Comparison of ENCODE assay signal across 25 mouse cellular contexts in the genomic region with DNA sequence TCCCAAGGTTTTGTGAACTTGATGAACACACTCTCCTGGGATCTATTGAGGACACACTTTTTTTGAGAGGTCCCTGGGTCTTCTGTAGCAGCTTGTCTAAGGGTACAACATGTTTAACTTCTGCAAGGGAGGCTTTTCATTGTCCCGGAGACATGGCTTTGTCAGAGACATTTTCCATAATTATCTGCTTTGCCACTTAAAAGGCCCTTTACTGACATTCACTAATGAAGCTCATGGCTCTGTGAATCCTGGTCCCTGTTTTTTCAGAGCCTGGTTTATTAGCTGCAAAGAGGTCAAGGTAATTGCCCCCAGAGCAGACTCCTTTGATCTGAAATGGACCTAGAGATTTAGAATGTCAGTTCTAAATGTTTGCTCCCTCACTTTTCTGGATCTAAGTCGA.
A peak's percentile ranks its signal among the peaks of the same experiment; 100 is the strongest.
DNase-seq lines count a peak whose midpoint lies in the region; ATAC-seq lines count a peak whose summit lies in the region.
"Had no signal": no experiment of that assay in that cellular context is flagged by ENCODE, and none has a peak within 500 bp of the region (broad histone marks: within the 10 kb centered on the region; RNA-seq: fewer than 3 reads in every experiment).

No protein-coding gene starts in this region.

- no peak for DNase-seq in forebrain, embryonic 14.5 days (ENCODE audit: low spot score)
- DNase-seq in limb, embryonic 11.5 days (ENCODE audit: low spot score) = peak; percentile 36
- DNase-seq in retina, postnatal 1 day = peak; percentile 56
- no peak for DNase-seq in spleen, postnatal 14 days (ENCODE audit: low spot score in 2 of 2)
- DNase-seq: adrenal gland, adult 8-10 months; B cell, adult 2 months; cerebellum, adult 2 months; cerebellum, postnatal 25 days; gastrocnemius, postnatal 14 days; kidney, adult 18-20 months; kidney, postnatal 4 days; layer of hippocampus, adult 9-11 months; left cerebral cortex, postnatal 4 days; thymus, adult 18-20 months; thymus, postnatal 36 days had no signal

- ATAC-seq in forebrain, embryonic 12.5 days (ENCODE audit: low FRiP score) = no peak
- no peak for ATAC-seq in forebrain, embryonic 14.5 days
- no peak for ATAC-seq in hindbrain, embryonic 15.5 days (ENCODE audit: low FRiP score, low read depth)
- no peak for ATAC-seq in hindbrain, embryonic 12.5 days (ENCODE audit: low FRiP score)
- ATAC-seq in limb, embryonic 11.5 days (ENCODE audit: insufficient number of reproducible peaks, low FRiP score, low TSS enrichment, low read depth) = no peak

- H3K27me3 ChIP-seq in forebrain, embryonic 12.5 days = no peaks in the 10 kb centered on the region
- no peaks in the 10 kb centered on the region for H3K27me3 ChIP-seq in forebrain, embryonic 14.5 days (replicated peaks; ENCODE audit: control insufficient read depth, insufficient read depth, low read length)
- no peaks in the 10 kb centered on the region for H3K27me3 ChIP-seq in hindbrain, embryonic 15.5 days
- H3K27me3 ChIP-seq in hindbrain, embryonic 12.5 days = no peaks in the 10 kb centered on the region
- no peaks in the 10 kb centered on the region for H3K27me3 ChIP-seq in limb, embryonic 11.5 days (ENCODE audit: control insufficient read depth, insufficient read depth, low read length)
- H3K27me3 ChIP-seq: CH12.LX; heart, embryonic 12.5 days had no signal

- H3K36me3 ChIP-seq in forebrain, embryonic 12.5 days (replicated peaks) = no peaks in the 10 kb centered on the region
- H3K36me3 ChIP-seq in forebrain, embryonic 14.5 days (ENCODE audit: control insufficient read depth, insufficient read depth, low read length) = peaks cover 19% of the 10 kb centered on the region; the same call in 1 of the 2 replicates
- H3K36me3 ChIP-seq in hindbrain, embryonic 15.5 days = no peaks in the 10 kb centered on the region; the same call in 1 of the 2 replicates
- H3K36me3 ChIP-seq in hindbrain, embryonic 12.5 days = peaks cover 31% of the 10 kb centered on the region
- H3K36me3 ChIP-seq in limb, embryonic 11.5 days (ENCODE audit: control insufficient read depth, insufficient read depth, low read length) = no peaks in the 10 kb centered on the region
- H3K36me3 ChIP-seq: G1E; heart, embryonic 12.5 days had no signal

- no peak overlapping the region for H3K4me2 ChIP-seq in forebrain, embryonic 12.5 days
- no peak overlapping the region for H3K4me2 ChIP-seq in forebrain, embryonic 14.5 days (ENCODE audit: low read length)
- H3K4me2 ChIP-seq in hindbrain, embryonic 15.5 days = no peak overlapping the region
- H3K4me2 ChIP-seq in hindbrain, embryonic 12.5 days (replicated peaks) = no peak overlapping the region
- no peak overlapping the region for H3K4me2 ChIP-seq in limb, embryonic 11.5 days (ENCODE audit: low read depth, severe bottlenecking)
- H3K4me2 ChIP-seq: heart, embryonic 12.5 days had no signal

- no peaks in the 10 kb centered on the region for H3K9me3 ChIP-seq in forebrain, embryonic 12.5 days
- no peaks in the 10 kb centered on the region for H3K9me3 ChIP-seq in forebrain, embryonic 14.5 days (replicated peaks; ENCODE audit: control insufficient read depth, low read length)
- no peaks in the 10 kb centered on the region for H3K9me3 ChIP-seq in hindbrain, embryonic 15.5 days
- no peaks in the 10 kb centered on the region for H3K9me3 ChIP-seq in hindbrain, embryonic 12.5 days (replicated peaks)
- H3K9me3 ChIP-seq in limb, embryonic 11.5 days (ENCODE audit: control insufficient read depth, low read length) = no peaks in the 10 kb centered on the region
- H3K9me3 ChIP-seq: embryonic facial prominence, embryonic 10.5 days; G1E; heart, embryonic 12.5 days had no signal

- 0 out of 2 replicates have a peak overlapping the region, but pooled peaks have one; percentile 19 for H3K27ac ChIP-seq in forebrain, embryonic 12.5 days
- H3K27ac ChIP-seq in forebrain, embryonic 14.5 days (ENCODE audit: low read depth, low read length) = no peak overlapping the region
- peak overlapping the region; percentile 42; the same call in 1 of the 2 replicates for H3K27ac ChIP-seq in hindbrain, embryonic 15.5 days (replicated peaks)
- H3K27ac ChIP-seq in hindbrain, embryonic 12.5 days = no peak overlapping the region
- no peak overlapping the region for H3K27ac ChIP-seq in limb, embryonic 11.5 days (replicated peaks; ENCODE audit: low read depth, low read length)
- H3K27ac ChIP-seq: left cerebral cortex, adult 2 months; macrophage had no signal

- H3K9ac ChIP-seq in forebrain, embryonic 12.5 days = no peak overlapping the region
- H3K9ac ChIP-seq in forebrain, embryonic 14.5 days (ENCODE audit: low read length) = no peak overlapping the region
- H3K9ac ChIP-seq in hindbrain, embryonic 15.5 days = no peak overlapping the region
- no peak overlapping the region for H3K9ac ChIP-seq in hindbrain, embryonic 12.5 days
- no peak overlapping the region for H3K9ac ChIP-seq in limb, embryonic 11.5 days (ENCODE audit: low read length)
- H3K9ac ChIP-seq: heart, embryonic 12.5 days had no signal

- peaks cover 19% of the 10 kb centered on the region for H3K4me1 ChIP-seq in forebrain, embryonic 12.5 days
- H3K4me1 ChIP-seq in forebrain, embryonic 14.5 days (ENCODE audit: control insufficient read depth, insufficient read depth, low read length) = peaks cover 9% of the 10 kb centered on the region
- peaks cover 16% of the 10 kb centered on the region for H3K4me1 ChIP-seq in hindbrain, embryonic 15.5 days (replicated peaks)
- peaks cover 11% of the 10 kb centered on the region for H3K4me1 ChIP-seq in hindbrain, embryonic 12.5 days
- H3K4me1 ChIP-seq in limb, embryonic 11.5 days (ENCODE audit: control insufficient read depth, insufficient read depth, low read length) = no peaks in the 10 kb centered on the region

- WGBS in forebrain, embryonic 12.5 days = 32% methylated on average over 2 of the region's 2 CpGs
- WGBS in forebrain, embryonic 14.5 days = 22% methylated on average over 2 of the region's 2 CpGs
- WGBS in hindbrain, embryonic 15.5 days = 69% methylated on average over 2 of the region's 2 CpGs
- WGBS in hindbrain, embryonic 12.5 days = 59% methylated on average over 2 of the region's 2 CpGs
- 5% methylated on average over 2 of the region's 2 CpGs for WGBS in limb, embryonic 11.5 days

- no peak overlapping the region for H3K4me3 ChIP-seq in forebrain, embryonic 12.5 days (replicated peaks)
- no peak overlapping the region for H3K4me3 ChIP-seq in forebrain, embryonic 14.5 days (ENCODE audit: low read depth, low read length)
- no peak overlapping the region for H3K4me3 ChIP-seq in hindbrain, embryonic 15.5 days
- no peak overlapping the region for H3K4me3 ChIP-seq in hindbrain, embryonic 12.5 days
- H3K4me3 ChIP-seq in limb, embryonic 11.5 days (ENCODE audit: low read depth, low read length) = no peak overlapping the region
- H3K4me3 ChIP-seq: embryonic facial prominence, embryonic 10.5 days; heart, embryonic 12.5 days; left cerebral cortex, adult 2 months; myocyte had no signal

Comparison
In these comparisons a context has a peak if more than half of its experiments do, and no peak if none do; other contexts are left out.
1. H3K27ac ChIP-seq: peak in forebrain, embryonic 12.5 days (single experiment) and hindbrain, embryonic 15.5 days (single experiment); none in forebrain, embryonic 14.5 days (single experiment), hindbrain, embryonic 12.5 days (single experiment) and limb, embryonic 11.5 days (single experiment).
2. DNase-seq: peak in limb, embryonic 11.5 days (single experiment) and retina, postnatal 1 day (single experiment); none in forebrain, embryonic 14.5 days (single experiment) and spleen, postnatal 14 days (0 of 2).